Mouse (Mus musculus) embryonic facial prominence, embryonic 11.5 days (tissue): ENCODE data around the gene Olfr957. TPM values are rescaled to one million over a fixed set of nuclear protein-coding genes. Genes with fewer than 3 reads are reported as not detected.

Source experiments
- ATAC-seq: fragments of 200-750 bp; cut with Nextera tagmentation; replicated peaks from 2 replicates; pipeline ENCODE4 v1.8.0; 2017; ENCODE audit warnings: low read depth; ENCODE audit not compliant: insufficient number of reproducible peaks, low FRiP score, low TSS enrichment
- DNase-seq: peaks from one replicate; pipeline ENCODE4 v3.0.0-alpha.2; 2015; ENCODE audit warnings: low spot score
- H3K27ac ChIP-seq: fragments of 300-500 bp; sonication (generic); replicated peaks from 2 replicates; pipeline ENCODE4 v1.5.1; 2014; ENCODE audit warnings: mild to moderate bottlenecking, low read depth, low read length, control low read depth
- H3K27me3 ChIP-seq: fragments of 300-500 bp; sonication (generic); 2 replicates; pipeline ENCODE4 v1.6.1; 2014; ENCODE audit warnings: mild to moderate bottlenecking, low read length, moderate library complexity, mixed read lengths; ENCODE audit not compliant: control insufficient read depth, insufficient read depth
- H3K36me3 ChIP-seq: fragments of 300-500 bp; sonication (generic); replicated peaks from 2 replicates; pipeline ENCODE4 v1.6.1; 2014; ENCODE audit warnings: low read depth, mild to moderate bottlenecking, low read length, moderate library complexity, mixed read lengths; ENCODE audit not compliant: control insufficient read depth, insufficient read depth
- H3K4me1 ChIP-seq: fragments of 300-500 bp; sonication (generic); 2 replicates; pipeline ENCODE4 v1.6.1; 2014; ENCODE audit warnings: low read length, mixed read lengths; ENCODE audit not compliant: control insufficient read depth, insufficient read depth
- H3K4me2 ChIP-seq: fragments of 300-500 bp; sonication (generic); 2 replicates; pipeline ENCODE4 v1.6.1; 2014; ENCODE audit warnings: low read depth, mild to moderate bottlenecking, control low read depth, low read length, moderate library complexity
- H3K4me3 ChIP-seq: fragments of 300-500 bp; sonication (generic); 2 replicates; pipeline ENCODE4 v1.5.1; 2014; ENCODE audit warnings: low read depth, low read length, control low read depth
- H3K9ac ChIP-seq: fragments of 300-500 bp; sonication (generic); replicated peaks from 2 replicates; pipeline ENCODE4 v1.6.1; 2014; ENCODE audit warnings: mild to moderate bottlenecking, control low read depth, low read length
- H3K9me3 ChIP-seq: fragments of 300-500 bp; sonication (generic); replicated peaks from 2 replicates; pipeline ENCODE4 v1.6.1; 2016; ENCODE audit warnings: mild to moderate bottlenecking, low read length, inconsistent platforms, mixed read lengths; ENCODE audit not compliant: control insufficient read depth
- WGBS: fragments of 180-500 bp; shearing (Covaris S2); extraction: QIAGEN DNeasy Blood & Tissue Kit; methylation state at CpG from one replicate; pipeline ENCODE4 v1.1.7; 2014; 5-methylcytosine and 5-hydroxymethylcytosine counted together
- polyA plus RNA-seq: library from polyadenylated mRNA; unstranded; fragments of >200 nt; fragmentation: Nextera tagmentation; extraction: Ambion mirVana; gene quantifications from 2 replicates; pipeline ENCODE4 v1.2.1, GENCODE M21; 2014

Olfr957 gene
- polyA plus RNA-seq, 1 experiment from 2014 or later = not detected

GRCm38 (mm10) chr9:39508998-39509397 lies 6.6 kb downstream of the Olfr957 start:
- no peaks in the 10 kb centered on the region for H3K9me3 ChIP-seq
- no peak overlapping the region for H3K4me3 ChIP-seq
- DNase-seq (peak; percentile 80), ATAC-seq (no peak)
- H3K27ac ChIP-seq = no peak overlapping the region
- no peaks in the 10 kb centered on the region for H3K27me3 ChIP-seq
- H3K9ac ChIP-seq = no peak overlapping the region
- H3K4me2 ChIP-seq = no peak overlapping the region
- H3K36me3 ChIP-seq = no peaks in the 10 kb centered on the region
- H3K4me1 ChIP-seq = no peaks in the 10 kb centered on the region
- 14% methylated on average over 6 of the region's 6 CpGs for WGBS

DNA sequence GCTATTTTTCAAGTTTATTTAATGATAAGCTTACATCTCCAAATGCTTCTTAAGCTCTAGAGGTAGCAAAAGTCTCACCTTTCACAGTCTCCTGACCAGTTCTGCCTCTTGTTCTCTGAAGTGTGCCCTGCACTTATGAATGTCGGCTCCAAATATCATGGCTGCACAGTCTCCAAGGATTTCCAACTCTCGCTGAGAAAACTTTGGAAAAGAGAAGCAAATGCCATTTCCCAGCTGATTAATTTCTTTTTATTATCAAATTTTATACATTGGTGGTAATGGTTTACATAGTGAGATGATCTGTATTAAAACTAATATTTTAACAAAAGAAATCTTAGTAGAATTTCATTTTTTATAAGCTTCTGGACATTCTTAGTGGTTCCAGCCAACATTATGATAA lies 21.7 kb downstream of the Olfr957 start, which contains the start of gene Olfr44:
TSS of gene Olfr44 (minus strand) at position 101 of the 400 bp plus-strand sequence.
- Histone ChIP-seq H3K27me3 (no peaks in the 10 kb centered on the region), H3K4me2 (no peak within 1 kb of the TSS), H3K36me3 (no peaks in the 10 kb centered on the region), H3K9me3 (no peaks in the 10 kb centered on the region), H3K27ac (no peak within 1 kb of the TSS), H3K9ac (no peak within 1 kb of the TSS), H3K4me1 (no peaks in the 10 kb centered on the region), H3K4me3 (no peak within 1 kb of the TSS)
- DNase-seq = no peak
- WGBS = 86% methylated on average over 2 of the region's 2 CpGs
- ATAC-seq = no peak

DNA sequence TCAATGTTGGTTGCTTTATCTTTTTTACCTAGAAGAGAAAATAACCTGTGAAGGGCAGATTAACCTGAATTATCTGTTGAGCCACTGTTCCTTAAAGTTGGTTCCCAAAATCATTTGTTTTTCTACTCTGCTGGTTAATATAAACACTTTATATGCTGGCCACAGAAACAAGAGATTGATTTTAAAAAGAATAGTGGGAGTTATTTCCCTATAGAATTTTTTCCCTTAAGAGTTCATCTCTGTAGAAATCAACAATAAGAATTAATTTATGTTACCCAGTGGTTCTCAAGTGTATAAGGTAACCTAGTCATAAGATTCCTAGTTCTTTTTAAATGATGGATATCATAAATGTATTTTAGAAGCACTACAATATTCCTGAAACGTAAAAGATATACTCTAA lies 43.8 kb downstream of the Olfr957 start, which contains the start of gene Olfr955:
TSS of gene Olfr955 (minus strand) at position 101 of the 400 bp plus-strand sequence.
- WGBS = 62% methylated on average over 1 of the region's 1 CpGs
- no peak for DNase-seq
- H3K9ac ChIP-seq = no peak within 1 kb of the TSS
- no peaks in the 10 kb centered on the region for H3K27me3 ChIP-seq
- no peak within 1 kb of the TSS for H3K27ac ChIP-seq
- no peak within 1 kb of the TSS for H3K4me3 ChIP-seq
- H3K36me3 ChIP-seq = no peaks in the 10 kb centered on the region
- H3K4me2 ChIP-seq = no peak within 1 kb of the TSS
- H3K4me1 ChIP-seq = no peaks in the 10 kb centered on the region
- no peak for ATAC-seq
- H3K9me3 ChIP-seq = no peaks in the 10 kb centered on the region

Other genes starting within 250 kb of the Olfr957 start
- not detected in 2 replicates for gene Olfr945, start 239.0 kb downstream of the Olfr957 start, polyA plus RNA-seq
- not detected in 2 replicates for gene Olfr948, start 189.8 kb downstream of the Olfr957 start, polyA plus RNA-seq
- not detected in 2 replicates for gene Olfr951, start 128.4 kb downstream of the Olfr957 start, polyA plus RNA-seq
- not detected in 2 replicates for gene Olfr952, start 88.7 kb downstream of the Olfr957 start, polyA plus RNA-seq
- not detected in 2 replicates for gene Olfr954, start 59.1 kb downstream of the Olfr957 start, polyA plus RNA-seq
- not detected in 2 replicates for gene Olfr955, start 43.9 kb downstream of the Olfr957 start, polyA plus RNA-seq
- not detected in 2 replicates for gene Olfr44, start 21.8 kb downstream of the Olfr957 start, polyA plus RNA-seq
- gene Olfr958, start 38.2 kb upstream of the Olfr957 start, polyA plus RNA-seq = not detected in 2 replicates
- not detected in 2 replicates for gene Olfr959, start 59.8 kb upstream of the Olfr957 start, polyA plus RNA-seq
- gene AW551984, start 88.6 kb upstream of the Olfr957 start, polyA plus RNA-seq = 34.3 and 35.0 TPM in 2 replicates
- not detected in 2 replicates for gene Olfr148, start 94.8 kb upstream of the Olfr957 start, polyA plus RNA-seq
- gene Olfr960, start 105.6 kb upstream of the Olfr957 start, polyA plus RNA-seq = not detected in 2 replicates
- gene Olfr961, start 129.3 kb upstream of the Olfr957 start, polyA plus RNA-seq = not detected in 2 replicates
- not detected in 2 replicates for gene Olfr963, start 151.4 kb upstream of the Olfr957 start, polyA plus RNA-seq
- gene Olfr149, start 191.3 kb upstream of the Olfr957 start, polyA plus RNA-seq = not detected in 2 replicates
- not detected in 2 replicates for gene Olfr965, start 195.5 kb upstream of the Olfr957 start, polyA plus RNA-seq
- not detected in 2 replicates for gene Olfr150, start 215.2 kb upstream of the Olfr957 start, polyA plus RNA-seq
- gene Olfr967, start 230.4 kb upstream of the Olfr957 start, polyA plus RNA-seq = not detected in 2 replicates